Mouse (Mus musculus): ENCODE measurements at regions not wholly inside any gene's neighbourhood (a gene's known extent, or its start where the extent isn't known, plus 50 kb on each side); places are given as distances from the start of the nearest gene placed in this dataset.

DNA sequence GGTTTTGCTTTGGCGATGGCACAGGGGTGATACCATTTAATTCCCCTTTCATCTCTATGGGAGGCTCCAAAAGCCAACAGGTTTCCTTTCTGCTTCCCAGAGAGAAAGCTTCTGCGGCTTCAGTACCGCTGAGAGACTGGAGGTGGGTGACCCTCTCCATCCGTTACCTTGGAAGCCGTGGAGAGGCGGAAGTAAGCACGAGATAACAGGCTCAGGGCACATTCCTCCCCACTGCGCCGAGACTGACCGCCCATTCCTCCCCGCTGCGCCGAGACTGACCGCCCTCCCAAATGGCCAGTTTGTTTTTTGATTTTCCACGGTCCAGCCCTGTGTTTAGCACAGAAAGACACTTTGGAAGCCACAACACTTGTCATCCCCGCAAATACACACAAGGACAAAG, 55.4 kb upstream of the Olig2 start:
- TF ChIP-seq CTCF (IDR thresholded peaks at IDR 0.05; ENCODE audit: borderline replicate concordance, control insufficient read depth, extremely low read depth, insufficient read depth, low read length, poor library complexity) (no peak), POLR2A (IDR thresholded peaks at IDR 0.05; ENCODE audit: control insufficient read depth, extremely low read depth, insufficient read depth, low read length, poor library complexity) (no peak)
- 6% methylated on average over 16 of the region's 16 CpGs for WGBS
- H3K4me3 ChIP-seq (ENCODE audit: control insufficient read depth, insufficient read depth, low read length), result no peak overlapping the region
- H3K4me1 ChIP-seq (replicated peaks; ENCODE audit: control insufficient read depth, insufficient read depth, low read length), result no peaks in the 10 kb centered on the region
- H3K36me3 ChIP-seq (ENCODE audit: control insufficient read depth, insufficient read depth, low read length), result no peaks in the 10 kb centered on the region
- no peak overlapping the region for H3K27ac ChIP-seq (ENCODE audit: control insufficient read depth, insufficient read depth, low read length)
- no peak for DNase-seq
- H3K27me3 ChIP-seq (ENCODE audit: control insufficient read depth, insufficient read depth, low read length), result peaks cover 2% of the 10 kb centered on the region; the same call in 1 of the 2 replicates

DNA sequence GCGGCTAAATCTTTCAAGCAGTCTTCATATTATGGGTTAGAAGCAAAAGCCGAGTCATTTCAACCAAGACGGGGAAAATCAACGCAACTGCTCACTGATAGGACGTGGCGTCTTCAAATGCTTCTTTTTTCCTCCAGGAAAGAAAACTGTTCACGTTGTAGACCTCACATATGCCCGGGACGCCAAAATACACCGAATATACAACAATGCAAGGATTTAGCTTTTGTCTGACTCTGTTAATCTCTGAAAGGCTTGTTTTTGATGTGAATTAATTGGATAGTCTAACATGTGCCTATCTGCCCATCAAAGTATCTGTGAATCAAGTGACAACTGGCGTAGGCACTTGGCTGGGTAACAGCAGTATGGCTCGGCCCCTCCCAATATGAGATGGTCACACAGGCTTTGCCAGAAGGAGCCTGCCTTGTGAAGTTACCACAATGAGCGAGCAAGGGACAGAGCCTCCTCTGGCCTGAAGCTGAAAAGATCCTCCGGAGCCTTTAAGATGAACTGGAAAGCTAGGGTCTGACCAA, 53.3 kb upstream of the Olig2 start:
- TF ChIP-seq POLR2A (IDR thresholded peaks at IDR 0.05; ENCODE audit: control insufficient read depth, extremely low read depth, insufficient read depth, low read length, poor library complexity) (no peak), CTCF (IDR thresholded peaks at IDR 0.05; ENCODE audit: borderline replicate concordance, control insufficient read depth, extremely low read depth, insufficient read depth, low read length, poor library complexity) (no peak)
- Histone ChIP-seq H3K27me3 (ENCODE audit: control insufficient read depth, insufficient read depth, low read length) (peaks cover 2% of the 10 kb centered on the region; the same call in 1 of the 2 replicates), H3K27ac (ENCODE audit: control insufficient read depth, insufficient read depth, low read length) (no peak overlapping the region), H3K4me1 (replicated peaks; ENCODE audit: control insufficient read depth, insufficient read depth, low read length) (no peaks in the 10 kb centered on the region), H3K36me3 (ENCODE audit: control insufficient read depth, insufficient read depth, low read length) (no peaks in the 10 kb centered on the region), H3K4me3 (ENCODE audit: control insufficient read depth, insufficient read depth, low read length) (no peak overlapping the region)
- no peak for DNase-seq
- 95% methylated on average over 14 of the region's 14 CpGs for WGBS

DNA sequence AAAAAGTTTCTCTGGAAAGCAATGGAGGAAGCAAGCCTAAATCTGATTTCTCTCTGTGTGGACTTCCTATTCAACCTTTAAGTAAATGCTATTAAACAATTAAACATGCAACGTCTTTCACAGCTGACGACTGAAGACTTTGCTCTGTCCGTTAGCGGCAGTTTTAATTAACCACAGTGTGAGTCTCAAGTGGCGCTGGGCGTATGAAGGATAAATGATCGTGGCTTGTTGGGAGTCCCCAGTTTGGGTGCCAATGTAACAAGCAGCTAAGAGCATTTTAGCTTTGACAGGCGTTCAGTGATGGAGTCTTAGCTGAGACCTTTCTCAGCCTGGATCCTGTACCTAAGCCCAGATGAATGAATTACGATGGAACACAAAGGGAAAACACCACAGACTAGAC, 52.7 kb upstream of the Olig2 start:
- Histone ChIP-seq H3K27ac (ENCODE audit: control insufficient read depth, insufficient read depth, low read length) (no peak overlapping the region), H3K4me3 (ENCODE audit: control insufficient read depth, insufficient read depth, low read length) (no peak overlapping the region), H3K36me3 (ENCODE audit: control insufficient read depth, insufficient read depth, low read length) (no peaks in the 10 kb centered on the region), H3K4me1 (replicated peaks; ENCODE audit: control insufficient read depth, insufficient read depth, low read length) (no peaks in the 10 kb centered on the region), H3K27me3 (ENCODE audit: control insufficient read depth, insufficient read depth, low read length) (peaks cover 2% of the 10 kb centered on the region; the same call in 1 of the 2 replicates)
- no peak for DNase-seq
- TF ChIP-seq CTCF (IDR thresholded peaks at IDR 0.05; ENCODE audit: borderline replicate concordance, control insufficient read depth, extremely low read depth, insufficient read depth, low read length, poor library complexity), result no peak
- no peak for TF ChIP-seq POLR2A (IDR thresholded peaks at IDR 0.05; ENCODE audit: control insufficient read depth, extremely low read depth, insufficient read depth, low read length, poor library complexity)
- WGBS, result 89% methylated on average over 9 of the region's 9 CpGs

GRCm38 (mm10) chr16:91173241-91173640, 52.0 kb upstream of the Olig2 start:
- DNase-seq, result no peak
- 90% methylated on average over 15 of the region's 15 CpGs for WGBS
- H3K27me3 ChIP-seq (ENCODE audit: control insufficient read depth, insufficient read depth, low read length), result peaks cover 2% of the 10 kb centered on the region; the same call in 1 of the 2 replicates
- no peak overlapping the region for H3K4me3 ChIP-seq (ENCODE audit: control insufficient read depth, insufficient read depth, low read length)
- H3K27ac ChIP-seq (ENCODE audit: control insufficient read depth, insufficient read depth, low read length), result no peak overlapping the region
- H3K4me1 ChIP-seq (replicated peaks; ENCODE audit: control insufficient read depth, insufficient read depth, low read length), result no peaks in the 10 kb centered on the region
- TF ChIP-seq POLR2A (IDR thresholded peaks at IDR 0.05; ENCODE audit: control insufficient read depth, extremely low read depth, insufficient read depth, low read length, poor library complexity) (no peak), CTCF (IDR thresholded peaks at IDR 0.05; ENCODE audit: borderline replicate concordance, control insufficient read depth, extremely low read depth, insufficient read depth, low read length, poor library complexity) (no peak)
- no peaks in the 10 kb centered on the region for H3K36me3 ChIP-seq (ENCODE audit: control insufficient read depth, insufficient read depth, low read length)

DNA sequence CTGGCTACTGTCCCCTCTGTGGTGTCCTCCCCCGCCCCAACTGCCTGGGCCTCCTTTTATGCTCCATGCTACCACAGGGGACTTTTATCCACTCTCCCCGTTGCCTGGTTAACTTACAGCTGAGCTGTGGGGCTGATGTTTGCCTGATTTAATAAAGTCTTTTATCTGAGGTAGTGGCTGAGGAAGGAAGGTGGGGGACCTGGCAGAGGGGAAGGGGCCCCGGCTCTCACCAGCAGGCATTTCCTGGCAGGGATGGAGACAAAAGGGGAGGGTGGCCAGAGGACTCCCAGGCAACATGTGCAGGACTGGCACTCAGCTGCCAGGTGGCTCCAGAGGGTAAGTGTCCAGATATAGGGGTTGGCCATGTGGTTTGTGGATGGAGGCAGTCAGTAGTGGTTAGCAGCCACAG, 51.4 kb upstream of the Olig2 start:
- Histone ChIP-seq H3K4me1 (replicated peaks; ENCODE audit: control insufficient read depth, insufficient read depth, low read length) (no peaks in the 10 kb centered on the region), H3K27ac (ENCODE audit: control insufficient read depth, insufficient read depth, low read length) (no peak overlapping the region), H3K36me3 (ENCODE audit: control insufficient read depth, insufficient read depth, low read length) (no peaks in the 10 kb centered on the region), H3K27me3 (ENCODE audit: control insufficient read depth, insufficient read depth, low read length) (peaks cover 2% of the 10 kb centered on the region; the same call in 1 of the 2 replicates), H3K4me3 (ENCODE audit: control insufficient read depth, insufficient read depth, low read length) (no peak overlapping the region)
- DNase-seq, result no peak
- 17% methylated on average over 3 of the region's 3 CpGs for WGBS
- TF ChIP-seq CTCF (IDR thresholded peaks at IDR 0.05; ENCODE audit: borderline replicate concordance, control insufficient read depth, extremely low read depth, insufficient read depth, low read length, poor library complexity) (no peak), POLR2A (IDR thresholded peaks at IDR 0.05; ENCODE audit: control insufficient read depth, extremely low read depth, insufficient read depth, low read length, poor library complexity) (no peak)

- Histone ChIP-seq H3K4me3 (ENCODE audit: control insufficient read depth, insufficient read depth, low read length) (no peak overlapping the region), H3K36me3 (ENCODE audit: control insufficient read depth, insufficient read depth, low read length) (no peaks in the 10 kb centered on the region), H3K4me1 (replicated peaks; ENCODE audit: control insufficient read depth, insufficient read depth, low read length) (no peaks in the 10 kb centered on the region), H3K27ac (ENCODE audit: control insufficient read depth, insufficient read depth, low read length) (no peak overlapping the region), H3K27me3 (ENCODE audit: control insufficient read depth, insufficient read depth, low read length) (peaks cover 2% of the 10 kb centered on the region; the same call in 1 of the 2 replicates)
- WGBS, result 92% methylated on average over 4 of the region's 4 CpGs
- no peak for TF ChIP-seq POLR2A (IDR thresholded peaks at IDR 0.05; ENCODE audit: control insufficient read depth, extremely low read depth, insufficient read depth, low read length, poor library complexity)
- no peak for TF ChIP-seq CTCF (IDR thresholded peaks at IDR 0.05; ENCODE audit: borderline replicate concordance, control insufficient read depth, extremely low read depth, insufficient read depth, low read length, poor library complexity)
- no peak for DNase-seq
Observed at GRCm38 (mm10) chr16:91174401-91174800, 50.9 kb upstream of the Olig2 start.
